Comparison of ENCODE assay signal across 14 mouse cellular contexts in genomic region chr8:70941478-70941877, GRCm38 (mm10). TPM values are rescaled to one million over a fixed set of nuclear protein-coding genes. Genes with fewer than 3 reads are reported as not detected.
DNase-seq lines count a peak whose midpoint lies in the region; ATAC-seq and TF ChIP-seq lines count a peak whose summit lies in the region.
"Had no signal": no experiment of that assay in that cellular context is flagged by ENCODE, and none has a peak within 500 bp of the region (broad histone marks: within the 10 kb centered on the region; RNA-seq: fewer than 3 reads in every experiment).

No protein-coding gene starts in this region.

- dilution Hi-C loops in CH12.LX (cut with MboI; ENCODE audit: extremely low pct_ligation_motif_present, extremely low pct_unique_long_range_greater_than_20kb, low sequenced_read_pairs) = no loop called here

- TF ChIP-seq CTCF in forebrain, postnatal 0 days (IDR thresholded peaks at IDR 0.05; ENCODE audit: low read depth) = peak; percentile 17; the same call in 1 of the 2 replicates
- TF ChIP-seq CTCF in liver, embryonic 14.5 days (IDR thresholded peaks at IDR 0.05; ENCODE audit: low read depth) = peak; percentile 22
- peak in 1 of 2 experiments; percentile 56; a peak in 2 of 4 replicates for TF ChIP-seq CTCF in CH12.LX (conservative IDR thresholded peaks at IDR 0.05 in 1 of 2, IDR thresholded peaks at IDR 0.05 in 1 of 2; ENCODE audit: low read depth in 2 of 2, low read length in 2 of 2)

- no peak overlapping the region for H3K4me2 ChIP-seq in forebrain, postnatal 0 days (ENCODE audit: low read depth)
- no peak overlapping the region for H3K4me2 ChIP-seq in liver, embryonic 14.5 days (ENCODE audit: low read depth)
- no peak overlapping the region for H3K4me2 ChIP-seq in liver, embryonic 11.5 days
- H3K4me2 ChIP-seq in CH12.LX (ENCODE audit: insufficient read depth, low read depth, poor library complexity, severe bottlenecking) = no peak overlapping the region

- no peak overlapping the region for H3K9ac ChIP-seq in forebrain, postnatal 0 days
- no peak overlapping the region for H3K9ac ChIP-seq in liver, embryonic 14.5 days (replicated peaks)
- no peak overlapping the region for H3K9ac ChIP-seq in liver, embryonic 11.5 days (ENCODE audit: low read depth, low read length)
- no peak overlapping the region for H3K9ac ChIP-seq in CH12.LX (ENCODE audit: insufficient read depth, low read depth)

- H3K27ac ChIP-seq in forebrain, postnatal 0 days (ENCODE audit: low read depth, low read length) = no peak overlapping the region
- H3K27ac ChIP-seq in forebrain, embryonic 10.5 days = no peak overlapping the region
- H3K27ac ChIP-seq in liver, embryonic 14.5 days = no peak overlapping the region
- no peak overlapping the region for H3K27ac ChIP-seq in liver, embryonic 11.5 days (ENCODE audit: low read depth, low read length)
- no peak overlapping the region for H3K27ac ChIP-seq in CH12.LX (ENCODE audit: insufficient read depth, low read depth)
- H3K27ac ChIP-seq: hindbrain, postnatal 0 days had no signal

- no peak overlapping the region for H3K4me3 ChIP-seq in forebrain, postnatal 0 days (ENCODE audit: low read depth, low read length)
- no peak overlapping the region for H3K4me3 ChIP-seq in forebrain, embryonic 10.5 days
- H3K4me3 ChIP-seq in liver, embryonic 14.5 days (ENCODE audit: insufficient read depth in 1 of 2, low read depth in 2 of 2, low read length in 2 of 2) = no peak overlapping the region
- no peak overlapping the region for H3K4me3 ChIP-seq in liver, embryonic 11.5 days (ENCODE audit: low read depth, low read length)
- no peak overlapping the region for H3K4me3 ChIP-seq in CH12.LX (replicated peaks in 1 of 3; ENCODE audit: low read depth in 2 of 3, low read length in 2 of 3, poor library complexity in 1 of 3)
- H3K4me3 ChIP-seq: myocyte had no signal

- no peaks in the 10 kb centered on the region for H3K27me3 ChIP-seq in forebrain, postnatal 0 days (ENCODE audit: insufficient read depth, low read length)
- no peaks in the 10 kb centered on the region for H3K27me3 ChIP-seq in forebrain, embryonic 10.5 days (ENCODE audit: poor library complexity, severe bottlenecking)
- H3K27me3 ChIP-seq in liver, embryonic 14.5 days (ENCODE audit: control insufficient read depth, insufficient read depth, low read length) = no peaks in the 10 kb centered on the region
- no peaks in the 10 kb centered on the region for H3K27me3 ChIP-seq in liver, embryonic 11.5 days (replicated peaks; ENCODE audit: control insufficient read depth, insufficient read depth, low read length)
- peaks cover 57% of the 10 kb centered on the region for H3K27me3 ChIP-seq in CH12.LX (replicated peaks)

- peak; percentile 68 for ATAC-seq in forebrain, postnatal 0 days
- no peak for ATAC-seq in liver, embryonic 14.5 days (ENCODE audit: insufficient read depth)
- ATAC-seq in liver, embryonic 11.5 days (replicated peaks; ENCODE audit: low FRiP score) = no peak
- 0 out of 2 replicates have a peak, but pooled peaks have one; percentile 32 for ATAC-seq in common myeloid progenitor, adult 5-6 weeks (replicated peaks; ENCODE audit: low read depth, poor library complexity, severe bottlenecking)
- ATAC-seq in erythroblast, adult 5-6 weeks (replicated peaks; ENCODE audit: low FRiP score, poor library complexity, severe bottlenecking) = no peak
- ATAC-seq: hindbrain, postnatal 0 days had no signal

- peak; percentile 13 for DNase-seq in forebrain, postnatal 0 days
- DNase-seq in forebrain, embryonic 10.5 days (ENCODE audit: extremely low spot score, low spot score) = no peak
- DNase-seq in liver, embryonic 14.5 days (ENCODE audit: low read depth in 3 of 3, low spot score in 3 of 3) = no peak
- DNase-seq in liver, embryonic 11.5 days (ENCODE audit: low spot score) = no peak
- DNase-seq in CH12.LX (ENCODE audit: extremely low read depth) = peak; percentile 23
- DNase-seq in left cerebral cortex, adult 18-20 months (ENCODE audit: low spot score in 2 of 2) = no peak
- DNase-seq: cerebellum, postnatal 25 days; kidney, postnatal 14 days had no signal

- H3K36me3 ChIP-seq in forebrain, postnatal 0 days (ENCODE audit: insufficient read depth) = no peaks in the 10 kb centered on the region
- no peaks in the 10 kb centered on the region for H3K36me3 ChIP-seq in forebrain, embryonic 10.5 days (replicated peaks)
- no peaks in the 10 kb centered on the region for H3K36me3 ChIP-seq in liver, embryonic 14.5 days (replicated peaks; ENCODE audit: control insufficient read depth, insufficient read depth, low read depth)
- no peaks in the 10 kb centered on the region for H3K36me3 ChIP-seq in liver, embryonic 11.5 days (ENCODE audit: control insufficient read depth, insufficient read depth, low read length)
- no peaks in the 10 kb centered on the region for H3K36me3 ChIP-seq in CH12.LX (replicated peaks in 1 of 2; ENCODE audit: control insufficient read depth in 1 of 2, insufficient read depth in 1 of 2, low read length in 1 of 2)

- no peaks in the 10 kb centered on the region for H3K4me1 ChIP-seq in forebrain, postnatal 0 days (ENCODE audit: insufficient read depth)
- no peaks in the 10 kb centered on the region for H3K4me1 ChIP-seq in forebrain, embryonic 10.5 days
- no peaks in the 10 kb centered on the region for H3K4me1 ChIP-seq in liver, embryonic 14.5 days (replicated peaks; ENCODE audit: control insufficient read depth in 2 of 2, insufficient read depth in 2 of 2, low read length in 1 of 2)
- no peaks in the 10 kb centered on the region for H3K4me1 ChIP-seq in liver, embryonic 11.5 days (replicated peaks; ENCODE audit: control insufficient read depth, insufficient read depth, low read length)
- H3K4me1 ChIP-seq in CH12.LX (ENCODE audit: control insufficient read depth in 1 of 2, insufficient read depth in 2 of 2) = no peaks in the 10 kb centered on the region

- H3K79me2 ChIP-seq in CH12.LX (replicated peaks; ENCODE audit: control insufficient read depth, extremely low read depth, insufficient read depth, poor library complexity, severe bottlenecking) = no peaks in the 10 kb centered on the region

- no peak for TF ChIP-seq POLR2A in CH12.LX (IDR thresholded peaks at IDR 0.05; ENCODE audit: low read depth, low read length)

- in situ Hi-C loops in CH12.LX (cut with MboI; ENCODE audit: low pct_ligation_motif_present, low pct_unique_long_range_greater_than_20kb, low sequenced_read_pairs) = no loop called here

- WGBS in forebrain, postnatal 0 days = 62% methylated on average over 2 of the region's 2 CpGs
- WGBS in forebrain, embryonic 10.5 days = 60% methylated on average over 2 of the region's 2 CpGs
- 53% methylated on average over 2 of the region's 2 CpGs for WGBS in liver, embryonic 14.5 days (ENCODE audit: insufficient replicate concordance)
- 55% methylated on average over 2 of the region's 2 CpGs for WGBS in liver, embryonic 11.5 days

- H3K9me3 ChIP-seq in forebrain, postnatal 0 days (ENCODE audit: low read length) = no peaks in the 10 kb centered on the region
- H3K9me3 ChIP-seq in forebrain, embryonic 10.5 days = no peaks in the 10 kb centered on the region
- no peaks in the 10 kb centered on the region for H3K9me3 ChIP-seq in liver, embryonic 14.5 days (ENCODE audit: control insufficient read depth, low read length)
- H3K9me3 ChIP-seq in liver, embryonic 11.5 days (ENCODE audit: control insufficient read depth, low read length) = no peaks in the 10 kb centered on the region
- no peaks in the 10 kb centered on the region for H3K9me3 ChIP-seq in CH12.LX (replicated peaks; ENCODE audit: low read length)

- TF ChIP-seq EP300 in liver, embryonic 14.5 days (IDR thresholded peaks at IDR 0.05; ENCODE audit: low read depth) = no peak
- no peak for TF ChIP-seq EP300 in CH12.LX (IDR thresholded peaks at IDR 0.05; ENCODE audit: low read length)

- TF ChIP-seq RAD21 in CH12.LX (IDR thresholded peaks at IDR 0.05; ENCODE audit: low read depth, low read length) = peak; percentile 18; the same call in 1 of the 2 replicates

RNA-seq across cellular contexts. Expression of gene Map1s, which starts 35.7 kb away (rescaled TPM):
- 57.2 and 68.1 TPM in 2 replicates for total RNA-seq in forebrain, postnatal 0 days (2014; rRNA removed)
- 52.7 and 63.9 TPM in 2 replicates for polyA plus RNA-seq in forebrain, postnatal 0 days (2015; fragmentation: Nextera tagmentation; extraction: Ambion mirVana)
- 69.1 and 69.3 TPM in 2 replicates for polyA plus RNA-seq in forebrain, embryonic 10.5 days (2016; fragmentation: Nextera tagmentation; extraction: Ambion mirVana)
- 11.5 and 15.4 TPM in 2 replicates for polyA plus RNA-seq in liver, embryonic 14.5 days (2012; rRNA removed)
- polyA plus RNA-seq in liver, embryonic 14.5 days (2014; fragmentation: Nextera tagmentation; extraction: Ambion mirVana) = 9.3 and 11.8 TPM in 2 replicates
- 48.7 and 49.0 TPM in 2 replicates for polyA plus RNA-seq in liver, embryonic 11.5 days (2014; fragmentation: Nextera tagmentation; extraction: Ambion mirVana)
- 51.4 and 53.6 TPM in 2 replicates for total RNA-seq in CH12.LX (2012; rRNA removed)
- 9.2 and 9.5 TPM in 2 replicates for total RNA-seq in CH12.LX (2014; rRNA removed)
- 30.9 and 31.1 TPM in 2 replicates for polyA plus RNA-seq in CH12.LX (2012; ENCODE audit: insufficient read length, low read depth)
- total RNA-seq in common myeloid progenitor, adult 5-6 weeks (2017) = 14.0 and 15.0 TPM in 2 replicates
- total RNA-seq in erythroblast, adult 5-6 weeks (2015; ENCODE audit: low replicate concordance) = 2.3 and 4.0 TPM in 2 replicates
- total RNA-seq in erythroblast, adult 5-6 weeks (2017; ENCODE audit: low replicate concordance) = 2.2 and 3.1 TPM in 2 replicates
- total RNA-seq in left cerebral cortex, adult 18-20 months (2021) = 10 to 100 TPM; 87.1 to 98.0 TPM

RNA-seq across cellular contexts. Expression of gene Rpl18a, which starts 44.3 kb away (rescaled TPM):
- total RNA-seq in forebrain, postnatal 0 days (2014; rRNA removed) = 1,945 and 2,194 TPM in 2 replicates
- 2,793 and 3,853 TPM in 2 replicates for polyA plus RNA-seq in forebrain, postnatal 0 days (2015; fragmentation: Nextera tagmentation; extraction: Ambion mirVana)
- polyA plus RNA-seq in forebrain, embryonic 10.5 days (2016; fragmentation: Nextera tagmentation; extraction: Ambion mirVana) = 3,478 and 3,689 TPM in 2 replicates
- 2,449 and 2,899 TPM in 2 replicates for polyA plus RNA-seq in liver, embryonic 14.5 days (2012; rRNA removed)
- polyA plus RNA-seq in liver, embryonic 14.5 days (2014; fragmentation: Nextera tagmentation; extraction: Ambion mirVana) = 3,155 and 3,211 TPM in 2 replicates
- 3,876 and 4,144 TPM in 2 replicates for polyA plus RNA-seq in liver, embryonic 11.5 days (2014; fragmentation: Nextera tagmentation; extraction: Ambion mirVana)
- 4,693 and 5,917 TPM in 2 replicates for total RNA-seq in CH12.LX (2012; rRNA removed)
- 1,807 and 2,035 TPM in 2 replicates for total RNA-seq in CH12.LX (2014; rRNA removed)
- polyA plus RNA-seq in CH12.LX (2012; ENCODE audit: insufficient read length, low read depth) = 3,837 and 4,364 TPM in 2 replicates
- total RNA-seq in common myeloid progenitor, adult 5-6 weeks (2017) = 2,479 and 2,482 TPM in 2 replicates
- 1,597 and 1,896 TPM in 2 replicates for total RNA-seq in erythroblast, adult 5-6 weeks (2015; ENCODE audit: low replicate concordance)
- 369 and 492 TPM in 2 replicates for total RNA-seq in erythroblast, adult 5-6 weeks (2017; ENCODE audit: low replicate concordance)
- 100 to 1,000 TPM; 682 to 726 TPM for total RNA-seq in left cerebral cortex, adult 18-20 months (2021)

RNA-seq across cellular contexts. Expression of gene Slc5a5, which starts 48.9 kb away (rescaled TPM):
- total RNA-seq in forebrain, postnatal 0 days (2014; rRNA removed) = 1.5 and 2.2 TPM in 2 replicates
- polyA plus RNA-seq in forebrain, postnatal 0 days (2015; fragmentation: Nextera tagmentation; extraction: Ambion mirVana) = 2.4 and 3.6 TPM in 2 replicates
- polyA plus RNA-seq in forebrain, embryonic 10.5 days (2016; fragmentation: Nextera tagmentation; extraction: Ambion mirVana) = 0.36 and 0.38 TPM in 2 replicates
- polyA plus RNA-seq in liver, embryonic 14.5 days (2012; rRNA removed) = 0.06 and 0.10 TPM in 2 replicates
- polyA plus RNA-seq in liver, embryonic 14.5 days (2014; fragmentation: Nextera tagmentation; extraction: Ambion mirVana) = 0.03 and 0.05 TPM in 2 replicates
- 0.18 and 0.34 TPM in 2 replicates for polyA plus RNA-seq in liver, embryonic 11.5 days (2014; fragmentation: Nextera tagmentation; extraction: Ambion mirVana)
- total RNA-seq in CH12.LX (2012; rRNA removed) = 0.04 and 0.21 TPM in 2 replicates
- total RNA-seq in CH12.LX (2014; rRNA removed) = 0.16 TPM in 1 of 2 replicates, not detected in the other
- 0.26 and 0.41 TPM in 2 replicates for polyA plus RNA-seq in CH12.LX (2012; ENCODE audit: insufficient read length, low read depth)
- total RNA-seq in common myeloid progenitor, adult 5-6 weeks (2017) = 0.10 and 0.14 TPM in 2 replicates
- not detected in 2 replicates for total RNA-seq in erythroblast, adult 5-6 weeks (2015; ENCODE audit: low replicate concordance)
- total RNA-seq in erythroblast, adult 5-6 weeks (2017; ENCODE audit: low replicate concordance) = 0.17 TPM in 1 of 2 replicates, not detected in the other
- 10 to 100 TPM; 12.8 to 13.0 TPM for total RNA-seq in left cerebral cortex, adult 18-20 months (2021)
- total RNA-seq: liver, adult 2 months; megakaryocyte-erythroid progenitor cell, adult 5-6 weeks had no signal
- polyA plus RNA-seq: liver, adult 2 months had no signal

Comparison
In these comparisons a context has a peak if more than half of its experiments do, and no peak if none do; other contexts are left out.
1. DNase-seq: peak in forebrain, postnatal 0 days (single experiment) and CH12.LX (single experiment); none in forebrain, embryonic 10.5 days (single experiment), liver, embryonic 14.5 days (0 of 3), liver, embryonic 11.5 days (single experiment) and left cerebral cortex, adult 18-20 months (0 of 2).
2. ATAC-seq: peak in forebrain, postnatal 0 days (single experiment) and common myeloid progenitor, adult 5-6 weeks (single experiment); none in liver, embryonic 14.5 days (single experiment), liver, embryonic 11.5 days (single experiment) and erythroblast, adult 5-6 weeks (single experiment).